Mouse (Mus musculus) thymus, postnatal 36 days (tissue): ENCODE measurements around the gene Mrpl16.

Experiments used
- DNase-seq, 2 experiments: peaks; one replicate each; pipeline ENCODE4 v3.0.0; 2022; ENCODE audit warnings: mixed read lengths in 2 of 2

Gene Mrpl16

DNA sequence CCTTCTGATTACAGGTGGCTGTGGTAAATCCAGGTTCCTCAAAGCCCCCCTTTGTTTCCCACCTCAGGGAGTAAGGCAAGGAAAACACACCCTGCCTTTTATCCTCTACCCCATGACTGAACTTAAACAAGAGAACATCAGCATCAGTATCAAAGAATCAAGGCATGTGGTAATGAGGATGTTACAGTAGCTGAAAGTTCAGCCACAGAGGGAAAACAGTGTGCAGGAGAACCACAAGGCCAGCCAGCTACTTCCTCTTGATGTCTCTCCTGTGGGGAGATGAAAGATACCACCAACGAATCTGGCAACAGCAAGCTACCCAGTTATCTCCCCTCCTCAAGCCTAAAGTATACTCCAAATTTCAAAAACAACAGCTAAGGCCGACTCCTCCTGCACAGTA lies 37.1 kb downstream of the Mrpl16 start:
- DNase-seq = peak; percentile 22 to 39

DNA sequence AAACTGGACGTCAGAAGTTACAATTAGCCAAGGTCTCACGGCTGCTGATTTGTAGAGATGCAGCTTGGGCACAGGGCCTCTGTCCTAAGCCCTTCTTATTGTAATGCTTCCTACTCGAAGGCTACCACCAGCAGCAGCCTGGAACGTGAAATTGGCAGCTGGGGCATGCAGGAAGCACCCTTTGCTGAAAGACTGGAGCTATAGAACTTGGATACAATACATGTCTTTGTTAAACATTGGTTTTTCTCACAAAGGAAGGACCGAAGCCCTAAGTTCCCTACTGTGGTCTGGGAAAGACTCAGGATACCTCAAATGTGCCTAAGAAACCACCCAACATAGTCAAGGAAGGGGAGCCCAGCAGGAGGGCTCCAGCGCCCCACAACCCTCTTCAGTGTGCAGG lies 37.6 kb downstream of the Mrpl16 start:
- DNase-seq = no peak

DNA sequence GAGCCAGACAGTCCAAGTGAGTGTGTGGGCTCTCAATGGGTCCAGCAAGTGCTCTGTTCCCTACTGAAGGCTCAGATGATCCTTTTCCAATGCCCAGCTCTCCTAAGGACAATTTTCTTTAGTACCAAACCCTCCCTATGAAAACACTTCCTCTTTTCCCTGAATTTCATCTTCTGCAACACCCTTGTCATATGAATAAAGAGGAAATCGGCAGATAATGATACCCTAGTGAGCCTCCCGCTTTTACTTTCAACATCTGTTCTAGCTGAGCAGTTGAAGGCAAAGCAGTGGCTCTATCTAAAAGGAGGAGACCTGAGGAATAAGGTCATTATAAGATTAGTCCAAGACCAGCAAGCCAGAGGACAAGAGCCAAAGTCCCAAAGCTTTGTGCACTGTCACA lies 38.3 kb downstream of the Mrpl16 start:
- no peak for DNase-seq

DNA sequence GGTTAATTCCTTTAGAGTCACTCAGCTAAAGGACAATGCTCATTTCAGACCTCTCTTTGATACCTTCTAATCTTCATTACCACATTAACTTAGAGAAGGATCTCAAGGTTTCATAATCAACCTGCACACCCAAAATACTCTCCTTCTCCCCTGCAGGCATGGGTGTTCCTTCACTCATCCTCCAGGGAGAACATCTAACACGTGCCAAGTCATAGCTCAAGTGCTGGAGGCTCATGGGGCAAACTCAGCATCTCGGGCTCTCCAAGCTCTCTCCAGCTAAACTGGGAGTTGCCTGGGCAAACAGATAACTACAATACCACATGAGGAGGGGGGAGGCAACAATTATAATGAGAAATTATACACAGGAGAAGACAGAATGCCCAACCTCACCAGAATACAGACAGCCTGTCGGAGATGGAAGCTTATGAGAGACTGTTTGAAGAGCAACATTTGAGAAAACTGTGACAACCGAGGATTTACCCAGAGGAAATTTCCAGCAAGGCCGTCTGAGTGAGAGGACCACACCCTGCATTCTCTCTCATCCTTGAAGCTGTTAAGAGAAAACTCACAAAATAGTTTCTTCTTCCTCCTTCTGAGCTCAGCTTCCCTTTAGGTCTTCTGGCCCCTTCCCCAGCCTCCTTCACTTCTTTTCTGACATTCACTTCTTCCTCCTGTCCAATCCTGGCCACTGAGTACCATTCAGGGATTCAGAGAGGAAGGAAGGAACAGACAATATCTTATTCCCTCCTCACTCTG lies 40.0 kb downstream of the Mrpl16 start:
- DNase-seq = no peak

DNA sequence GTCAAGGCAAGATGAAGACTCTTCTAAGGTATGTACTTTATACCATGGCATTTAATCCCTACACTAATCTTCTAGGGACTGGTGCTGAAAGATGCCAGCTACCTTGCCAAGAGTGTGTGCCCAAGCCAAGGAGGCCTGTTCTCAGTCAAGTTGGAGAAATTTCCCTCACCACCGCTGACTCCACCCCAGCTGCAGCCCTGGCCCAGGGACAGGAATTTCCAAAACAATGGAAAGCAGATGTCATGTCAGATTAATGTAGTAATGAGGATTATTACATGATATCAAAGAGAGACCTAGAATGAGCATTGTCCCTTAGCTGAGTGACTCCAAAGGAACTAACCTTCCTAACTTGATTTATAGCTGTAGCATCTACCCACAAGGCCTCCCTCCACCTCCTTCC lies 40.7 kb downstream of the Mrpl16 start:
- DNase-seq = no peak

DNA sequence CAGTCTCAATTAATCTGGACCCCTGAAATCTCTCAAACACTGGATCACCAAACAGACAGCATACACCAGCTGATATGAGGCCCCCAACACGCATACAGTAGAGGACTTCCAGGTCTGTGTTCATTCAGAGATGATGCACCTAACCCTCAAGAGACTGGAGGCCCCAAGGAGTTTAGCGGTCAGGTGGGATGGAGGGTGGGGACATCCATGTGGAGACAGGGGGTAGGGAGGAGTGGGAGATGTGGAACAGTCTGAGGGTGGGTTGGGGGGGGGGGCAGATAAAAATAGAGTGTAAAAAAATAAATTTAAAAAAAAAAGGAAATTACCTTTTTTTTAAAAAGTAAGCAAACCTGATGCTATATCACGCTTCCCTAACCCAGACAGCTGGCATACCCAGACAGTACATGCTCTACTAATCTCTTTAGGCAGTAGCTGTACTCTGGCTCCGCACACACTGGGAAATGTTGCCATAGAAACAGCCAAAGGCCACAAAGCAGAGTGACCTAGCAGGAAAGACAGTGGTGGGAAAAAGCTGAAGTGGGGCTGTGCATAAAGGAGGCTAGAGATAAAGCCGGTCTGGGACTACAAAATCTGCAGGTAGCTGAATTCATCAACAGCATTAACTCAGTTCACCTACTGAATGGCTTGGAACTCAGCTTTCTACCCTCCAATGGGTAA lies 41.6 kb downstream of the Mrpl16 start:
- no peak for DNase-seq

DNA sequence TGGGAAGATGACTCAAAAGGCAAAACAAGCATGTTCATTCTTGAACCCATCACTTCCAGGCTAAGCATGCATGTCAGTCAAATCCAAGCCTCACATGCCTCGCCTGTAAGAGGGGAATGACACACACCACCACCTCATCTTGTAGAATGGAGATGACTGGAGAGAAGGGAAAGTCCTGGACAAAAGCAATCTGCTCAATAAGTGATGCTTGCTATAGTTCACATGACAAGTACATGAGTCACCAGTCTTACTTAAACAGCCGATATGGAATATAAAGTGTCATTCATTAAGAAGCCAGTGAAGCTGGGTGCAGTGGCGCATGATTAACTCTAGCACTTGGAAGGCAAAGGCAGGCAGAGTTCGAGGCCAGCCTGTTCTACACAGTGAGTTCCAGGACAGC lies 42.9 kb downstream of the Mrpl16 start:
- no peak for DNase-seq

DNA sequence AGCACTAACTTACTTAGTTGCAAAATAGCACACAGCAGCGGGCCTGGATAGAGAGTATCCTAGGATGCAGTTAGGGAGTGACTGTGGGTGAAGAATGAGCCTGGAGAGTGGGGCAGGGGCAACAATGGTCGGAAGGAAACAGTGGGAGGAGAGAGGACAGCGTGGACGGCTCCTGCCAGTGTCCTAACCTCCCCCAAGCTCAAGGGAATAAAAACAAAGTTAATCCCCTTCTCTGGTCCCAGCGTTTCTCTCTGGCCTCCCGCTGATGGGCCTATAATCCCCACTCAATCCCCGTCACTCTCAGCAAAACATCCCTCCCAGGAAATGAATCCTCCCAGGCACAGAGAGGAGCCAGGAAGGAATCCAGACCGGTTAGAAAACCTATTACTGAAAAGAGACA lies 43.5 kb downstream of the Mrpl16 start:
- no peak for DNase-seq

DNA sequence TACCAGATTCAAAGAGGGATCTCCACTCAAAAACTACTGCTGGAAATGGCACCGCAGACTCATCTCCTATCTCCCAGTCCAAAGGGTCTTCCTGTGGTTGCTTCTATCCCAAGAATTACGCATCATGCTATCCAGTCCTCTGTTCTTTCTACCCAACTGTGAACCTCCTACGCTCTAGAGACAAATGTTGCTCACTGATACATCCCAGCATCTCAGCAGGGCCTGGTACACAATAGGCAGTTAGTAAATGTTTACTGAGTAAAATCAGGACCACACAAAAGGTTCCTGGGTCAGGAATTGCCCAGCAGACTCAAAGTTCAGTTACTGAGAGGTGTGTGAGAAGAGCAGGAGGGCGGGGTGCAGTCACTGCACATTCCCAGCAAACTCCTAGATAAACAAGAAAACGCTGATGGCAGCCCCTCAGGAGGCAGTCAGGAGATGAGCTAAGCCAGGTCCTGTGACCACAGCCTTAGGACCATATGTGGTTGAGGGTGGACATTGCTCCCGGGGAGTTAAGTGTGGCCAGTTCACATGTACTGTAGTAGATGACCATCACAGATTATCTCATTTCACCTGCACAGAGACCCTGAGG lies 44.6 kb downstream of the Mrpl16 start:
- DNase-seq = no peak

DNA sequence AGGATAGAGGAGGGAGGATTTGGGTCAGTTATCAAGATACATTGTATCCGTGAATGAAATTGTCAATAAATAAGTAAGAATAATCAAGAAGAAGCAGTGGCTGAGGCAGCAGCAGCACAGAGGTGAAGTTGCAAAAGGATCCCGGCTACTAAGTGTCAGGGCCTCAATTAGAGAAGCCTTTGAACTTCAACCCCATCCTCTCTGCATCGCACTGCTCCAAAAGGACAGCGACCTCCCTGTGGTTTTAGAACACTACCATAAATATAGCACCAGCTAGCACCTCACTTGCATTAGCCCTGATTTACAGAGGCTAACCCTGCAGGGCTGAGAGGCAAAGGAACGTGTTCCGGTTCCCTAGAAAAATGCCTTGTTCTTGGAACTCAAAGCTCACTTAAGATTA lies 46.5 kb downstream of the Mrpl16 start:
- DNase-seq = no peak

DNA sequence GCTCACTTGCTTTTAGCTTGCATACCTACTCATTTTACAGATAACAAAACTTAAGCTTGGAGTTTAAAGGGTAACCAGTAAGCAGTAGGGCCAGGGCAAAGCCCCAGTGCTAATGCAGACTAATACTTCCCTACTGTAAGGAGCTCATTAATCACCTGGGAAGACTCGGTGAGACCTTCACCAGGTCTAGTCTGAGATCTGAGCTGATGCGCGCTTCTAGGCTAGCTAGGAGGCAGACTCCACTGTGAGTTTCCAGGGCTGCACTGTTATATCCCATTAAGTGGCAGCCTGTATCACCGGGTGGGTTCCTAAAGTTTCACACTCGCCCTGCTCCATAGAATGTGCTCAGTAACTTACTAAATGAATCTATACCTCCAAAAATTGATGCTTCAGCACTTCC lies 47.4 kb downstream of the Mrpl16 start:
- DNase-seq = no peak

DNA sequence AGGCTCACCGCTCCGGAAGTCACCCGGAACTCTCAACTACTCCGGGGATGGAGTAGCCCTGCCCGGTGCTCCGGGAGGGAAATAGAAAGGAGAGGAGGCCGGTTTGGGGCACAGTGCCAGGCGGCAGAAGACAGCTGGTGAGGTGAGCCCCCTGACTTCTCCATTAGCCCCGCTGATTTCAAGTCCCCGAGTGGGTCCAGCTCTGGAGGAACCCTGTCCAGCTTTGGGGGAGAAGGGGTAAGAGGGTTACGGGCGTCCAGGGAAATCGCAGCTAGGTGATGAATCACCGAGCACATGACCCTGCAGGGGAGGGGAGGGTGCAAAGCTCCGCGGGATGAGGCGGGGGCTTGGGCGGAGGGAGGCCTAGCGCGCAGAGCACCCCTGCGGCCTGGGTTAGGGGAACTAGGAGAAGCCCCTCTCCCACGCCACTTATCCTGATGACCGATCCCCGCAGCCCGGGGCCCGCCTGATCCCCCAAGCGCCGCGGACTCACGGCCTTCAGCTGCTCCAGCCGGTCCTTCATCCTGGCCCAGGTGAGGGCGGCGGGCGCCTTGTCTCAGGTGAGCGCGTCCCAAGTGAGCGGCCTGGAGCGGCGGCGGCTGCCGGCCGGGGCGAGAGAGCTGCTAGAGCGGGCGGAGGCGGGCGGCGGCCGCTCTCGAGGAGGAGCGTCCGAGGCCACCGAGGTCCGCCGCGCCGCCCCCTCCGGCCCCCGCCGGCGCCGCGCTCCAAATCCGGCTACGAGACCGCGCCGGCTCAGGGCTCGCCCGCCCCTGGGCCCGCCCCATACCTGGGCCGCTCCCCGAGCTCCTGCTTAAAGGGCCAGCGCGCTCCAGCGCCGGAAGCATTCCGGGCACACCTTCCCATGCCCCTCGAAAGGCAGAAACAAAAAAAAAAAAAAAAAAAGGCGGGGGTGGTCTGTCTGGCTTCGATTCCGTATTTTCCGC lies 48.3 kb downstream of the Mrpl16 start:
- peak; percentile 27 to 42 for DNase-seq

DNA sequence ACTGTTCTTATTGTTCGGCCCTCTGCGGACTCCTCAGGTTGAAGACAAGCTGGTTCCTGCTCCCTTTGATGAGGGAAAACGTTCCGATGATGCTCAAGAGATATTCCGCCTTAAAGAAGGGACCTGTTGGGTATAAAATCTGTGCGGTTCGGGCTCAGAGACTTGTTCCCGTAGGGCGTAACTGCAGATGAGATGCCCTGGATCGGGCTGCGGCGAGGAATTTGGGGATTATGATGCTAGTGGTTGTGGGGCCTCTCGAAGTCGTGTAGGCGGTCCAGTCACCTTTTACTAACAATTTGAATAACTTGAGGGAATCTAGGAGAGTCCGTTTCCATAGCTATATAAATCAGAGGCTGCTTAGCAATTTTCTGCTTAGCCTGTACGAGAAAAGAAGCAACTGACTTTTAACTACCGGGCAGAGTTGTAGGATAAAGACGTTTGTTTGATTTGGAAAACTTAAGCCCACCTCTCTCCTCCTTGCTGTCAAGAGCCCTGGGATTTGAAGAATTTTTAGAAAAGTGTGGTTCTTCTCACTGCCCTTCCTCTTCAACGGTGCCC lies 49.0 kb downstream of the Mrpl16 start, which contains the start of gene Stx3:
Gene Stx3, minus strand, starts transcription at position 261 of the 558 bp plus-strand sequence.
- DNase-seq = no peak

DNA sequence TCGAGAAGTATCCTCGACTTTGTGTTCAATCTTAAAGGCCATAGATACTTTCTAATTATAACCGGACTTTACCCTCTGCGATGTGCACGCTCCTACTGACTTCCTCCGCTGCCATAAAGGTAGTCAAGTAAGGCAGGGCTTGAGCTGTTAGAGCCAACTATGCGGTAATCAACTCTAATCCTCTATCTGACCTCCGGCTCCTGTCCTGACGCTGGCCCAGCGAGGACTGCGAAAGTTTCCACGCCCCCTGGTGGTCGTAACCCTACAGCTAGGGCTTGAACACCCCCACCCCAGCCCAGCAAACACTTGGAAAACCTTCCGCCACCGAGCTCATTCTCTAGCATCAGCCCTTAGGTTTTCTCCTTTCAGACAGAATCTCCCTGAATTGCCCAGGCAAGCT lies 49.6 kb downstream of the Mrpl16 start:
- peak; percentile 65 to 69 for DNase-seq

DNA sequence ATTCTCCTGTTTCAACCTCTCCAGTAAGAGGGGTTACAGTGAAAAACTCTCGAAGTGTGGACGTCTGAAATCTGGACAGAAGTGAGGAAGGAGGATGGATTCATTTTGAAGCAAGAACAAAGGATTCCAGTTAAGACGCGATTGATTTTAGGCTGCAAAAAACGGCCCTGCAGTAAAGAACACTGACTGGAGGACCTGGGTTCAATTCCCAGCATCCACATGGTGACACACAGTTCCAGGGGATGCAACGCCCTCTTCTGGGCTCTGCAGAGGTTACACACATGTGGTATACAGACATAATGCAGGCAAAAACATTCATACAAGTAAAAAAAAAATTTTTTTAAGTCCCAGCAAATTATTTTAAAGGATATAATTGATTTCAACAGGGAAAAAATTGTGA lies 50.0 kb downstream of the Mrpl16 start:
- no peak for DNase-seq

DNA sequence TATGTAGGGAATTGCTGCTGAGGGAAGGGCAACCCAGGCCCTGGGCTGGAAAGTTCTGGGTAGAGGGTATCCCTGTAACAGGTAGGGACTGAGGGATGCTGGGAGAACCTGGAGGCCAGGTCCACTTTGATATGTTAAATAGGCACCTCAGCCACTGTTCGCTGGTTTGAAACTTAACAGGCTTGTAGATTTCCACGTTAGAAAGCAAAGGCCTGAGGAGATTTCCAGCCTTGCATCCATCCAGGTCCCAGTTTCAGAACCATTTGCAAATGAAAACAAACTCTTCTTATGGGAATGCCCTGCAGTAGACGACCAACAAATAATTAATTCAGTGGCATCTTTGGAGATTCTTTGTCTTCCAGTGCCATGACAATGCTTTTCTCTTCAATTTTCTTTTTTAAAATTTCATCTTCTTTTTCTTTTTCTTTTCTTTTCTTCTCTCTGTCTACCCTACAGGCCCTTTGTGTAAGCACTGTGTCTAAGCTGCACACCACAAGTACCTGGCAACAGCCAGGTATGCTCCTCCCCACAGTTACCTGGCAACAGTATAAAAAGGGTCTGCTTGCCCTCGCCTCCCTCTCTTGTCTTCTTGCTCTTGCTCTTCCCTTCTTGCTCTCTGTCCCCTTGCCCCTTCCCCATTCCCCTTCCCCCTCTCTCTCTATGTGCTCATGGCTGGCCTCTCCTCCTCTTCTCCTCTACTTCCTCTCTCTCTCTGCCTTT lies 53.3 kb downstream of the Mrpl16 start:
- no peak for DNase-seq
